Comparison of ENCODE assay signal across 27 mouse cellular contexts in genomic region chr3:19420912-19421311, GRCm38 (mm10).
"Had no signal": no experiment of that assay in that cellular context is flagged by ENCODE, and none has a peak within 500 bp of the region (broad histone marks: within the 10 kb centered on the region; RNA-seq: fewer than 3 reads in every experiment).

No protein-coding gene starts in this region.

- DNase-seq: cerebellum, adult 9-10 months; cerebellum, adult 9-11 months; cerebellum, postnatal 10 days; cerebellum, postnatal 14 days; cerebellum, postnatal 25 days; cerebellum, postnatal 36 days; embryo, embryonic 11 days; gastrocnemius, adult 2 months; gastrocnemius, postnatal 10 days; gastrocnemius, postnatal 14 days; gastrocnemius, postnatal 25 days; gastrocnemius, postnatal 36 days; heart, adult 11 months; heart, adult 18-20 months; heart, adult 2 months had no signal

- H3K4me3 ChIP-seq: embryonic facial prominence, embryonic 10.5 days; embryonic facial prominence, embryonic 12.5 days; embryonic facial prominence, embryonic 13.5 days; embryonic facial prominence, embryonic 15.5 days; erythroblast, embryonic 14.5 days; forebrain, embryonic 10.5 days; forebrain, embryonic 12.5 days; forebrain, embryonic 13.5 days; forebrain, embryonic 15.5 days; gastrocnemius, adult 2 months; heart, adult 2 months; heart, embryonic 10.5 days had no signal

- ATAC-seq: forebrain, embryonic 13.5 days; forebrain, embryonic 14.5 days; forebrain, embryonic 15.5 days; forebrain, embryonic 16.5 days had no signal

- H3K4me1 ChIP-seq: embryonic facial prominence, embryonic 12.5 days; forebrain, embryonic 10.5 days; forebrain, embryonic 12.5 days; forebrain, embryonic 13.5 days; forebrain, embryonic 15.5 days; heart, embryonic 10.5 days had no signal

- H3K27me3 ChIP-seq: embryonic facial prominence, embryonic 12.5 days; embryonic facial prominence, embryonic 13.5 days; embryonic facial prominence, embryonic 15.5 days; forebrain, embryonic 12.5 days; forebrain, embryonic 13.5 days; forebrain, embryonic 15.5 days had no signal

- H3K27ac ChIP-seq: embryonic facial prominence, embryonic 10.5 days; embryonic facial prominence, embryonic 12.5 days; embryonic facial prominence, embryonic 13.5 days; embryonic facial prominence, embryonic 15.5 days; forebrain, embryonic 10.5 days; forebrain, embryonic 12.5 days; forebrain, embryonic 13.5 days; forebrain, embryonic 15.5 days; gastrocnemius, adult 2 months; heart, adult 2 months; heart, embryonic 10.5 days had no signal

- H3K4me2 ChIP-seq: embryonic facial prominence, embryonic 12.5 days; embryonic facial prominence, embryonic 13.5 days; embryonic facial prominence, embryonic 15.5 days; forebrain, embryonic 12.5 days; forebrain, embryonic 13.5 days; forebrain, embryonic 15.5 days had no signal

- H3K9ac ChIP-seq: embryonic facial prominence, embryonic 12.5 days; embryonic facial prominence, embryonic 13.5 days; embryonic facial prominence, embryonic 15.5 days; forebrain, embryonic 12.5 days; forebrain, embryonic 13.5 days; forebrain, embryonic 15.5 days had no signal

- H3K9me3 ChIP-seq: embryonic facial prominence, embryonic 10.5 days; embryonic facial prominence, embryonic 12.5 days; embryonic facial prominence, embryonic 13.5 days; embryonic facial prominence, embryonic 15.5 days; forebrain, embryonic 10.5 days; forebrain, embryonic 12.5 days; forebrain, embryonic 13.5 days; forebrain, embryonic 15.5 days; heart, embryonic 10.5 days had no signal

- H3K36me3 ChIP-seq: embryonic facial prominence, embryonic 10.5 days; embryonic facial prominence, embryonic 12.5 days; embryonic facial prominence, embryonic 13.5 days; embryonic facial prominence, embryonic 15.5 days; forebrain, embryonic 10.5 days; forebrain, embryonic 12.5 days; forebrain, embryonic 15.5 days; heart, embryonic 10.5 days had no signal
